Mouse (Mus musculus): ENCODE data around the gene 4930519P11Rik. TPM values are rescaled to one million over a fixed set of nuclear protein-coding genes. Genes with fewer than 3 reads are reported as not detected.

Gene 4930519P11Rik
- total RNA-seq (2023), result not detected

DNA sequence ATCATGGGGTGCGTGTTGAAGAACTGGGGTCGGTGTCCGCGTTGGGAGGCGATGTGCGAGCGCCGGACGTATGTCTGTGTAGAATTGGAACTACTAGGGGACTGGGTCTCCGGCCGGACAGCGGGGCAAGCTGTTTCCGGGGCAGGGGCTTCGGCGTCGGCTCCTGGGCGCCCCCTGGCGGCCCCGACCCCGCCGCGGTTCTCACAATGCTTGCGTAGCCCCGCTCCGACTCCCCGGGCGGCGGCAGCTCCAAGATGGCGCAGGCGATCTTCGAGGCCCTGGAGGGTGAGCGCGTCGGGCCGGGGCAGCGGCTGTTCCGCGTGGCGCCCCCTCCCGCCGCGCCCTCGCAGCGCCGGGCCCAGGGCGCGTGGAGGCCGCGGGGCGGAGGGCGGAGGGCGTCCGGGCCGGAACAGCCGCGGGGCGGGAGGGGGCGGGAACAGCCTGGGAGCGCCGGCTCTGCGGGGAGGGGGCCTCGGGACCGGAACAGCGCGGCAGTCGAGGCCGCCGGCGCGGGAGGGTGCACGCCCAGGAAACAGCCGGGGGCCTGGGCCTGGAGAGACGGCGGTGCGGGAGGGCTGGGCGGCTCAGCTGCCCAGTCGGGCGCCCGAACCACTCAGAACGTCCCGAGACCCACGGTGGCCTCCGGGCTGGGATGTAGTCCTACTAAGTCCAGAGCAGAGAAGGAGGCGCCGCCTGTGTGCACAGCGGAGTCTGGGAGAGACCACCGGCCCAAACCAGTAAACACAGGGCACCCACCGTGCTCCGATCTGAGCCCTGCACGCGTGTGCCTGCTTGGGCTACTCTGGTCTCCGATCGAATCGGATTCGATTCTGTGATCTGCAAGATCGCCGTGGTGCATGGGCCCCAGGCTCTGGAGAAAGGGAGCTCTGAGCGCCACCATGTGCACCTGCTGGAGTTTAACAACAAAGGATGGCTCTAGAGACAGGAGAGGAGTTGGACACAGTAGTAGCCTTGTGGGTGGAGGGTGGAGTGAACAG, at the start of gene 4930519P11Rik, which contains the start of gene Zfp341:
Gene 4930519P11Rik, minus strand, starts transcription at position 320 of the 998 bp plus-strand sequence.
Gene Zfp341, plus strand, starts transcription at position 180 of the 998 bp plus-strand sequence.

DNA sequence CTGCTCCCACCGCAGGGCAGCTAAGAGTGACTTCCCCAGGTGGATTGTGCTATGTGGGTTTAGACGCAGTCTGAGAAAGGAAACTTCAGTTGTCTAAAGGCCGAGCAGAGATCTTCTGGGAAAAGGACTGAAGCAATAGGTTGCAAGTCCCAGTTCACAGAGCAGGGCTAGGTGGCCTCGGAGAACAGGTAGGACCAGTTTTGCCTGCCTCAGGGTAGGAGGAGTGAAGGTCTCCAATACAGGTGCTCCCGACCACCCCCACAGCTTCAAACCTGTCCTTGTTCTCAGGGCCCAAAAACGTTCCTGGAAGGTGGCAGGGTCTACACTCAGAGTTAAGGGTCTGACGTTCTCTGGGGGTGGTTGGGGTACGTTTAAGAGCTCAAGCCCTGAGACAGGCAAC, 38.1 kb upstream of the 4930519P11Rik start, which contains the start of gene Chmp4b:
Gene Chmp4b, plus strand, starts transcription at position 343 of the 400 bp plus-strand sequence.

DNA sequence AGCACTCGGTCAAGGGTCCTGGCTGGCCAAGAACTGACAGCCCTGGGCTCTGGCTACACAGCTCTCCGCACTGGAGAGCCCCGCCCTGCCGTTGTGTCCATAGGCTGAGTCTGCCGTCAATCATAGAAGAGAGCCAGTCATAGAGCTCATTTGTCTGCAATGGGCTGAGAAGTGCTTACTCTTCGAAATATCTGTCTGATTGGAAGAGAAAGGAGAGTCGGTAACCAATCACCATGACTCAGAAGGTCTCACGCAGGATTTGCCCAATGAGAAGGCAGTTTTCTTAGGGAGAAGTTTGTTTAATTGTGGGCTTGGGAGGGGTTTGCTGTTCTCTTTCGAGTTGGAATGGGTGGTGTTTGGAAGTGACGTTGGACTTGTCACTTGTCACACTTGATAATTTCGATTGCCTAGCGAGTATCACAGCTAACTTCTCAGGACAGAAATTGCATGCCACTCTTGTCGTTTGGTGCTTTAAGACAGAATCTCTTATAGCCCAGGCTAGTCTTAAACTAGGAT, 9.5 kb downstream of the 4930519P11Rik start, which contains the start of gene Pxmp4:
Gene Pxmp4, minus strand, starts transcription at position 71 of the 516 bp plus-strand sequence.

DNA sequence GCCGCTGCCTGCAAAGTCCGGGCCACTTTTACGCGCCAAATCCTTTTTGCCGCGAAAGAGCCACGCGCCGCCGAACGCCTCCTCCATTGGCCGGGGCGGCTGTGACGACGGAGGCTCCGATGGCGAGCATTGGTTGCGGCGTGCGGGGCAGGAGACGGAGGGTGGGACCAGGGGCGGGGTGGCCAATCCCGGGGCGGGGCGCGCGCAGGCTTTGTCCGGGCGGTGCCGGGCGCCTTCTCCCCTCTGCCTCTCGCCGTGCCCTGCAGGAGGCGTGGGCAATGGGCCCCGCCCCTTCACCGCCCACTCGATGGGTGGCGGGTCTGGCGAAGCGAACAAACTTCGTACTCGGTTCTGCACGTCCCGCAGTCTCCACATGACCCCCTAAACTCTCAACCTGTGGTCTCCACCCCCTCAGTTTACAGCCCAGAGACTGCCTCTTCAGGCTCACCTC, 43.4 kb downstream of the 4930519P11Rik start, which contains the start of gene E2f1:
Gene E2f1, minus strand, starts transcription at position 57 of the 451 bp plus-strand sequence.

Other genes starting within 250 kb of the 4930519P11Rik start
- gene Cdk5rap1, start 240.4 kb downstream of the 4930519P11Rik start, total RNA-seq (2023), result 1 to 10 TPM; 4.1 to 5.6 TPM
- 1 to 10 TPM; 1.2 to 2.2 TPM for gene Snta1, start 205.3 kb downstream of the 4930519P11Rik start, total RNA-seq (2023)
- 10 to 100 TPM; 17.1 to 28.7 TPM for gene Cbfa2t2, start 177.0 kb downstream of the 4930519P11Rik start, total RNA-seq (2023)
- gene 1700003F12Rik, start 66.4 kb downstream of the 4930519P11Rik start, total RNA-seq (2023), result not detected
- under 1 TPM in 1 of 2 experiments, not detected in 1; 0.51 TPM for gene Actl10, start 61.7 kb downstream of the 4930519P11Rik start, total RNA-seq (2023)
- 1 to 10 TPM; 1.1 to 1.8 TPM for gene Necab3, start 54.5 kb downstream of the 4930519P11Rik start, total RNA-seq (2023)
- gene E2f1, start 43.5 kb downstream of the 4930519P11Rik start, total RNA-seq (2023), result 10 to 100 TPM; 17.8 to 21.5 TPM
- gene Pxmp4, start 9.7 kb downstream of the 4930519P11Rik start, total RNA-seq (2023), result 10 to 100 TPM; 15.6 to 16.3 TPM
- gene Zfp341, start 140 bp downstream of the 4930519P11Rik start, total RNA-seq (2023), result 1 to 10 TPM; 4.0 to 4.6 TPM
- 100 to 1,000 TPM; 181 to 190 TPM for gene Chmp4b, start 38.3 kb upstream of the 4930519P11Rik start, total RNA-seq (2023)
- not detected for gene Gm14214, start 156.6 kb upstream of the 4930519P11Rik start, total RNA-seq (2023)
- gene Raly, start 177.7 kb upstream of the 4930519P11Rik start, total RNA-seq (2023), result 100 to 1,000 TPM; 176 to 184 TPM
- gene a, start 178.0 kb upstream of the 4930519P11Rik start, total RNA-seq (2023), result not detected